Mouse (Mus musculus) spleen, adult 2 months (tissue): ENCODE data around the gene Ptpre. TPM values are rescaled to one million over a fixed set of nuclear protein-coding genes. Genes with fewer than 3 reads are reported as not detected.
A peak's percentile ranks its signal among the peaks of the same experiment; 100 is the strongest.
"Not testable (repeated sequence)": the region's sequence is repeated elsewhere in the genome, so short reads cannot be mapped to it uniquely, and the experiment has no call there.

ENCODE experiments used
- DNase-seq, 2 experiments: peaks; one replicate each; pipeline versions ENCODE4 v3.0.0 to v3.0.0-alpha.2; 2012 to 2021; ENCODE audit warnings: low spot score in 2 of 2, low read depth in 1 of 2
- H3K27ac ChIP-seq: fragments of 200-500 bp; 2 replicates; pipeline ENCODE4 v1.5.1; 2012; ENCODE audit warnings: low read length, inconsistent platforms; ENCODE audit not compliant: insufficient read depth
- H3K27me3 ChIP-seq: fragments of 200-500 bp; 2 replicates; pipeline ENCODE4 v1.6.1; 2012; ENCODE audit warnings: mild to moderate bottlenecking, moderate library complexity, low read length, inconsistent platforms; ENCODE audit not compliant: control insufficient read depth, insufficient read depth
- H3K36me3 ChIP-seq: fragments of 200-500 bp; 2 replicates; pipeline ENCODE4 v1.6.1; 2012; ENCODE audit warnings: mild to moderate bottlenecking, low read length, inconsistent platforms; ENCODE audit not compliant: control insufficient read depth, insufficient read depth
- H3K4me1 ChIP-seq: fragments of 200-500 bp; 2 replicates; pipeline ENCODE4 v1.6.1; 2011; ENCODE audit warnings: inconsistent platforms; ENCODE audit not compliant: control insufficient read depth, insufficient read depth, insufficient read length
- H3K4me3 ChIP-seq: fragments of 200-500 bp; 2 replicates; pipeline ENCODE4 v1.5.1; 2011; ENCODE audit warnings: mild to moderate bottlenecking, inconsistent platforms; ENCODE audit not compliant: insufficient read depth, insufficient read length; ENCODE audit errors: extremely low read depth
- CTCF ChIP-seq: fragments of 200-500 bp; IDR thresholded peaks from 2 replicates; pipeline ENCODE4 v1.5.1; 2011; ENCODE audit warnings: mild to moderate bottlenecking, inconsistent platforms; ENCODE audit not compliant: insufficient read depth, insufficient read length, insufficient replicate concordance; ENCODE audit errors: extremely low read depth
- POLR2A ChIP-seq: fragments of 200-500 bp; IDR thresholded peaks from 2 replicates; pipeline ENCODE4 v1.6.1; 2011; ENCODE audit warnings: low read depth, low read length, inconsistent platforms
- WGBS: fragments of 180-500 bp; shearing (Covaris S2); methylation state at CpG from one replicate; pipeline ENCODE4 v1.1.7; 2018; 5-methylcytosine and 5-hydroxymethylcytosine counted together
- polyA plus RNA-seq: library from polyadenylated mRNA; depleted of rRNA; stranded (reverse); fragments of >200 nt; gene quantifications from 2 replicates; pipeline ENCODE4 v1.2.3, GENCODE M21; 2012

Ptpre gene
- polyA plus RNA-seq, 1 experiment, result 9.5 TPM

DNA sequence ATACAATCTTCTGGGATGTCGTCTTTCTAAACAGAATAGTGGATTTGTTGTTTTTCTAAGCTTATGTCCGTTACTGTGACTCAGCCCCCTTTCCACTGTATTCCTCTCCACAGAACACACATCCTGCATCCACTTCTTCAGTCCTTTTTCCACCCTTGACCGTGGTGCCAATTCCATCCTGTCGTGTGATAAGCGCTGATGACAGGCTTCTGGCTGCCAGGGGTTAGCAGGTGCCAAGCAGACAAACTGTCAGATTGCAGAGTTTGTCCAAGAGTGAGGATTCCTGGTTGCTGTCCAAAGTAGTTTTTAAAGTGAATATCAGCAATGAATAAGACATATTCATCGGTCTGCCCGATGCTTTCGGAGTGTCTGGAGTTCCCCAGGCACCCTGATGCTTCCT is 139.4 kb downstream of the Ptpre start:
- Histone ChIP-seq H3K4me1 (no peaks in the 10 kb centered on the region), H3K36me3 (peaks cover 28% of the 10 kb centered on the region), H3K27me3 (no peaks in the 10 kb centered on the region), H3K27ac (no peak overlapping the region), H3K4me3 (no peak overlapping the region)
- 89% methylated on average over 8 of the region's 8 CpGs for WGBS
- no peak for TF ChIP-seq CTCF
- no peak for TF ChIP-seq POLR2A
- DNase-seq, result no peak

GRCm38 (mm10) chr7:135680334-135680733 is 143.1 kb downstream of the Ptpre start:
- Histone ChIP-seq H3K4me3 (no peak overlapping the region), H3K27ac (no peak overlapping the region), H3K4me1 (no peaks in the 10 kb centered on the region), H3K27me3 (no peaks in the 10 kb centered on the region), H3K36me3 (peaks cover 22% of the 10 kb centered on the region)
- WGBS, result 76% methylated on average over 5 of the region's 5 CpGs
- peak in 1 of 2 experiments; percentile 39 for DNase-seq
- no peak for TF ChIP-seq POLR2A
- peak; percentile 63; the same call in 1 of the 2 replicates for TF ChIP-seq CTCF

- DNase-seq, H3K4me1 ChIP-seq, H3K27me3 ChIP-seq, H3K27ac ChIP-seq, H3K4me3 ChIP-seq: not testable (repeated sequence)
- WGBS, result 58% methylated on average over 4 of the region's 4 CpGs
- H3K36me3 ChIP-seq, result peaks cover 12% of the 10 kb centered on the region
These were observed 146.8 kb downstream of the Ptpre start for GRCm38 (mm10) chr7:135684098-135684497.

- WGBS, result 86% methylated on average over 7 of the region's 7 CpGs
- Histone ChIP-seq H3K4me1 (no peaks in the 10 kb centered on the region), H3K27me3 (no peaks in the 10 kb centered on the region), H3K27ac (no peak overlapping the region), H3K36me3 (peaks cover 9% of the 10 kb centered on the region; the same call in 1 of the 2 replicates), H3K4me3 (no peak overlapping the region)
- TF ChIP-seq CTCF (no peak), POLR2A (no peak)
- DNase-seq, result no peak
These were observed 147.7 kb downstream of the Ptpre start for GRCm38 (mm10) chr7:135684938-135685337.

GRCm38 (mm10) chr7:135689396-135689795 is 152.1 kb downstream of the Ptpre start:
- no peak overlapping the region for H3K4me3 ChIP-seq
- no peak for DNase-seq
- WGBS, result 95% methylated on average over 7 of the region's 7 CpGs
- no peak overlapping the region for H3K27ac ChIP-seq
- H3K36me3 ChIP-seq, result peaks cover 4% of the 10 kb centered on the region; the same call in 1 of the 2 replicates
- no peaks in the 10 kb centered on the region for H3K4me1 ChIP-seq
- no peaks in the 10 kb centered on the region for H3K27me3 ChIP-seq
- no peak for TF ChIP-seq CTCF

DNA sequence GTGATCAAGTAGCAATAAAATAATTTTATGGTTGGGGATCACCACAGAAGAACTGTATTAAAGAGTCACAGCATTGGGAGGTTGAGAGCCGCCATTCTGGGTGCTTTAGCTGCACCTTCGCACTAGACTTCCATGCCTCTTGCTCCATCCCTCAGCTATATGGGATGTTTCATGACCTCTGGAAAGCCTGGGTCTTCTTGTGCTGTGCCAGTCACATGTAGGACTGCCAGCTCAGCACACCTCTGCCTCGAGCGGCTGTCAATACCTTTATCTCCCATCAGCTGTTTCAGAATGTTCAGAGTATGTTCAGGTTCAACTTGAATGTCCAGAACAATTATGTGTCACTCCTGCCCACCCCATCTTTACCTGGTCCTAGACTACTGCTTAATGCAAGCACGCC is 154.7 kb downstream of the Ptpre start:
- Histone ChIP-seq H3K4me1 (no peaks in the 10 kb centered on the region), H3K27me3 (no peaks in the 10 kb centered on the region), H3K36me3 (no peaks in the 10 kb centered on the region; the same call in 1 of the 2 replicates), H3K4me3 (no peak overlapping the region), H3K27ac (no peak overlapping the region)
- 89% methylated on average over 5 of the region's 5 CpGs for WGBS
- no peak for TF ChIP-seq CTCF
- no peak for TF ChIP-seq POLR2A
- no peak for DNase-seq

DNA sequence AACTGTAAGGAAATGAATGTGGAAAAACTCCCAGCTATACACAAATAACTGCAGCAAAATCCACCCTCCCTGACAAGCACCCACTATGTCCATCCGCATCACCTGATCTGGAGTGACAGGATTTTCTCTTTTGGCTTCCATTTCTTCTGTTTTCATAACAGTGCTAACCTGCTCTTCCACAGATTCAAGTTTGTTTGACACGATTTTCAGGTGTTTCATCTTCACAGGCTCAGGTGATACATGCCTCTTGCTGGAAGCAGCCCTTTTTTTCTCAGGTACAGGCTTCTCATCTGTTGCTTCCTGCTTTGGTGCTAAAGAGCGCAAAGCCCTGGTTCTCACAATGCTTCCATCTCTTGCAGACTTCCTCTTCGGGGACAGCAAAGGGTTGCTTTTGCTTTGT is 156.8 kb downstream of the Ptpre start:
- DNase-seq, result no peak
- Histone ChIP-seq H3K36me3 (peaks cover 1% of the 10 kb centered on the region; the same call in 1 of the 2 replicates), H3K4me3 (no peak overlapping the region), H3K4me1 (no peaks in the 10 kb centered on the region), H3K27me3 (no peaks in the 10 kb centered on the region), H3K27ac (no peak overlapping the region)
- TF ChIP-seq POLR2A (no peak), CTCF (no peak)
- WGBS, result 78% methylated on average over 4 of the region's 4 CpGs
